Mouse (Mus musculus) ES-E14 (cell line): Measurements from ENCODE around the gene Cdk11b. TPM values are rescaled to one million over a fixed set of nuclear protein-coding genes. Genes with fewer than 3 reads are reported as not detected.

Experiments used
- DNase-seq: peaks from one replicate; pipeline ENCODE4 v3.0.0-alpha.2; 2013; ENCODE audit warnings: low read depth, low spot score
- H3K27ac ChIP-seq: 2 replicates; pipeline ENCODE4 v1.5.1; 2012; ENCODE audit warnings: low read depth, mild to moderate bottlenecking, low read length, moderate library complexity, mixed read lengths; ENCODE audit not compliant: poor library complexity, insufficient read depth, severe bottlenecking
- H3K36me3 ChIP-seq: 2 replicates; pipeline ENCODE4 v1.6.1; 2012; ENCODE audit warnings: mild to moderate bottlenecking, low read length, moderate library complexity, mixed read lengths; ENCODE audit not compliant: control insufficient read depth, poor library complexity, insufficient read depth, severe bottlenecking
- H3K4me1 ChIP-seq, 2 experiments: fragments of 150-350 bp in 1 of 2; sonication (generic) in 1 of 2; 2 replicates each; pipeline ENCODE4 v1.6.1; 2012; ENCODE audit warnings: low read length in 2 of 2, mild to moderate bottlenecking in 1 of 2, mixed read lengths in 1 of 2; ENCODE audit not compliant: control insufficient read depth in 2 of 2, insufficient read depth in 2 of 2, poor library complexity in 1 of 2
- H3K4me3 ChIP-seq, 2 experiments: fragments of 150-350 bp in 1 of 2; sonication (generic) in 1 of 2; 2 replicates each; pipeline ENCODE4 v1.5.1; 2012; ENCODE audit warnings: low read length in 2 of 2, low read depth in 1 of 2, mild to moderate bottlenecking in 1 of 2, mixed read lengths in 1 of 2; ENCODE audit not compliant: insufficient read depth in 1 of 2, poor library complexity in 1 of 2, severe bottlenecking in 1 of 2
- H3K9ac ChIP-seq: 2 replicates; pipeline ENCODE4 v1.6.1; 2012; ENCODE audit warnings: low read depth, mild to moderate bottlenecking, low read length, mixed read lengths; ENCODE audit not compliant: poor library complexity, insufficient read depth, severe bottlenecking
- H3K9me3 ChIP-seq: fragments of 150-350 bp; sonication (generic); 2 replicates; pipeline ENCODE4 v1.6.1; 2012; ENCODE audit warnings: low read depth, mild to moderate bottlenecking, low read length; ENCODE audit not compliant: control insufficient read depth, insufficient read depth
- CHD2 ChIP-seq: IDR thresholded peaks from 2 replicates; pipeline ENCODE4 v1.6.1; 2014; ENCODE audit warnings: mild to moderate bottlenecking, low read depth, low read length, inconsistent platforms
- HCFC1 ChIP-seq: IDR thresholded peaks from 2 replicates; pipeline ENCODE4 v1.6.1; 2012; ENCODE audit warnings: low read length, inconsistent platforms, borderline replicate concordance; ENCODE audit not compliant: insufficient read depth
- MAFK ChIP-seq: IDR thresholded peaks from 2 replicates; pipeline ENCODE4 v1.6.1; 2014; ENCODE audit warnings: mild to moderate bottlenecking, low read depth, low read length, inconsistent platforms; ENCODE audit not compliant: insufficient read depth
- ZC3H11A ChIP-seq: IDR thresholded peaks from 2 replicates; pipeline ENCODE4 v1.6.1; 2012; ENCODE audit warnings: low read depth, mild to moderate bottlenecking, inconsistent platforms, low read length, borderline replicate concordance
- ZNF384 ChIP-seq: IDR thresholded peaks from 2 replicates; pipeline ENCODE4 v1.6.1; 2012; ENCODE audit warnings: low read depth, low read length, inconsistent platforms
- in situ Hi-C, 2 experiments: fragments of 600-800 bp; cut with MboI; formaldehyde crosslinking; loops; one replicate each; pipeline ENCODE4 v1.15.1; 2025; ENCODE audit warnings: low sequenced_read_pairs in 2 of 2, inconsistent platforms in 1 of 2; ENCODE audit not compliant: unreplicated experiment in 2 of 2
- total RNA-seq: library from RNA; depleted of rRNA; stranded (reverse); fragments of 300-350 nt; gene quantifications from 2 replicates; pipeline ENCODE4 v1.2.3, GENCODE M21; 2012

Gene Cdk11b
- total RNA-seq, 1 experiment: 50.1 TPM

DNA sequence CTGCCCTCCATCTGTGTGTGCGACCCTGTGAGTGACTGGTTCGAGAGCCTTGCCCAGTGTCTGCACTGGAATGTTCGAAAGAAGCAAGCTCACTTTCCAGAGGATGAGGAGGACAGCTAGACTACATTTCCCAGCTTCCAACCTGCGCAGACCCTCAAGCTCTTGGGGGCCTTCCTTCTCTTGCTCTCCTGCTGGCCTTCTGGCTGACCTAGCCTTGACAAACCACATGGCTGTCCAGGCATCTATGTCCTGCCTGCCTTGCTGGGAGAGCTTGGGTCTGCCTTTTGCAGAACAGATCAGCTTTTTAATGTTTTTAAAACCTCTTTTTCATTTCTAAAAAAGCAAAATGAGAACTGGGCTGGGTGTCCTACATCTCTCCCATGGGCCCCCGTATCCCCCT, 35.3 kb upstream of the Cdk11b start:
- Histone ChIP-seq H3K27ac (no peak overlapping the region), H3K9me3 (no peaks in the 10 kb centered on the region), H3K4me3 (no peak overlapping the region), H3K36me3 (peaks cover 40% of the 10 kb centered on the region), H3K9ac (no peak overlapping the region), H3K4me1 (no peaks in the 10 kb centered on the region)
- TF ChIP-seq CHD2 (no peak), ZC3H11A (no peak), MAFK (no peak), HCFC1 (no peak), ZNF384 (no peak)
- in situ Hi-C loops: no loop called here
- no peak for DNase-seq

DNA sequence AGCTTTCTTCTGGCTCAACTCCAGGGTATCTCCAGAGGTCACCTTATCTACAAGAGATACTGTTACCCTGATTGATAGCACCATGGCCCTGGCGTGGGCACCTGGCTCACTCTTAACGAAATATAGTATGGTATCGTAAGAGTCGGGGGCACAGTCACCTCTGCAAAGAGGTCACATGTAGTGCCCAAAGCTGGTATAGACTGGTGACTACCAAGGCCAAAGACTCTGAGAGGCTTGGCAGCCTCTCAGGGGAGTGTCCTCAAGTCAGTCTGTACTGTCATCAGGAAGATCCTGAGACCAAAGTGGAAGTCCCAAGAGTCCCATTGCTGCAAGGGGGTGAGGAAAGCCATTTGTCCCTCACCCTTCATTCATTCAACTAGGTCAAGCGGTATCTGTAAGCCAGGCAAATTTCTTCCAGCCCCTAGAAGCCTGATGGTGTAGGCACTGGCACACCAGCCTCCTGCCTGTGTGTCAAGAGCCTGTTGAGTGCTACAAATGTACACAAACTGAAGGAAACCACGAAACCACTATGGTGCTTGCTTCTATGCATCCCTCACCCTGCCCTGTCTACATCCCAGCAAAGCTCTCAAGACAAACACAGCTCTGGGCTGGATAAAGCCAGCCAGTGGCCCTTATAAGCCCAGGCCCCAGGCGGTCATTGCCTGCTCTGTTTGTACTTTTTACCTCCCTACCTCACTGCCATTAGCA, 33.5 kb upstream of the Cdk11b start:
- in situ Hi-C loops: no loop called here
- DNase-seq: no peak
- TF ChIP-seq HCFC1 (no peak), ZNF384 (no peak), ZC3H11A (no peak), CHD2 (no peak), MAFK (no peak)
- no peak overlapping the region for H3K9ac ChIP-seq
- H3K9me3 ChIP-seq: no peaks in the 10 kb centered on the region
- peaks cover 30% of the 10 kb centered on the region for H3K36me3 ChIP-seq
- H3K27ac ChIP-seq: no peak overlapping the region
- H3K4me3 ChIP-seq: no peak overlapping the region
- no peaks in the 10 kb centered on the region for H3K4me1 ChIP-seq

DNA sequence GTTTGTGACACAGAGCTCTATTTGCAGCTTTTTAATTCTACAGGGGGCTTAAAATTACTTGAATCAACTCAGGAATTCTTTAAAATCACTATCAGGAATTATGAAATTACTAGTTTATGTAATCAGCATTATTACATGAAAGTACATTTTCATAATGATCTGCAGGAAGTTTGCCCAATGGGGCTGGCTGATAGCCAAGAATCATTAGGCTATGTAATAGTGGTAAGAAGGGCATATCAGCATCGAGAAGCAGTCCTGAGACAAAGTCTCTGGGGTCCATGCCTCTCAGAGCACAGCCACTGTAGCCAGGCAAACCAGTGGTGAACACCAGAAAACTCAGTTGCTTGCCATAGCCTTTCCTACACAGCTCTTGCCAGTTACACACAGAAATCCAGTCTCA, 30.9 kb upstream of the Cdk11b start:
- in situ Hi-C loops: no loop called here
- no peaks in the 10 kb centered on the region for H3K9me3 ChIP-seq
- no peak for TF ChIP-seq MAFK
- no peak for TF ChIP-seq ZC3H11A
- TF ChIP-seq ZNF384: no peak
- TF ChIP-seq CHD2: no peak
- TF ChIP-seq HCFC1: no peak
- H3K9ac ChIP-seq: no peak overlapping the region
- peaks cover 0 to 4% of the 10 kb centered on the region in 2 experiments; a peak in 1 of 4 replicates for H3K4me1 ChIP-seq
- DNase-seq: no peak
- no peak overlapping the region for H3K27ac ChIP-seq
- no peak overlapping the region for H3K4me3 ChIP-seq
- H3K36me3 ChIP-seq: peaks cover 12% of the 10 kb centered on the region

DNA sequence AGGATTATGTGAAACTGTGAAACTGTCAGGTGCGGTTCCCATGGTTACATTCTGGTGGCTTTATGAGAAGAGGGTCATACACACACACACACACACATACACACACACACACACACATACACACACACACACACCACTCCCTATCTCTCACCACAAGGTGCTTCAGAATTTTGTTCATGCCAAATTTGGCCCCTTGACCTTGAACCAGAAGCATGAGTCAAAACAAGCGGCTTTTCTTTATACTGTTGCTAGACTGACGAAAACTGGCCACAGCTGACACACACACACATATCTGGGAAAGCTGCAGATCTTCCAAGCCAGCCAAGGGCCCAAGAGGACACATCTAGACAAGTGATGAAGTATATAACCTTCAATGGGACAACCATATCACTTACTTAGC, 28.9 kb upstream of the Cdk11b start:
- DNase-seq: no peak
- Histone ChIP-seq H3K9ac (no peak overlapping the region), H3K27ac (no peak overlapping the region), H3K36me3 (no peaks in the 10 kb centered on the region), H3K4me1 (peaks cover 0 to 4% of the 10 kb centered on the region in 2 experiments; a peak in 1 of 4 replicates), H3K4me3 (no peak overlapping the region), H3K9me3 (no peaks in the 10 kb centered on the region)
- TF ChIP-seq ZC3H11A: no peak
- TF ChIP-seq MAFK: no peak
- TF ChIP-seq ZNF384: no peak
- no peak for TF ChIP-seq CHD2
- no peak for TF ChIP-seq HCFC1
- in situ Hi-C loops: no loop called here

DNA sequence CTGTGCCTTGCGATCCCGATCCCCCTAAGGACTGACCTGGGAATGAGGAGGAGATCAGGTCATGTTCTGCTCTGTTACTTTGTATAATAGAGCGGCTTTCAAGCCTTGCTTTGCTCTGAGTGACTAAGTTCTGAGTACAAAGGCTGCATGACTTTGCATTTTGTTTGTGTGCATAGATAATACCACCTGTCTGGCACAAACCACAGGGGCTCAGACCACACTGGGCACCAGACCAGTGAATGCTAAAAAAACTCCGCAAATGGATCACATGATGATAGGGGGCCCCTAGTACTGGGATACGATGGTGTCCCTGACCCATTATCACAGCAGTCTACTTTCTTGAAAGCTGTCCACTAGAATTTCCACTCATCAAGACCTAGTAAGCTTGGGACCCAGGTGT, 28.0 kb upstream of the Cdk11b start:
- Histone ChIP-seq H3K9me3 (no peaks in the 10 kb centered on the region), H3K4me1 (peaks cover 0 to 4% of the 10 kb centered on the region in 2 experiments; a peak in 1 of 4 replicates), H3K4me3 (no peak overlapping the region), H3K27ac (no peak overlapping the region), H3K9ac (no peak overlapping the region), H3K36me3 (no peaks in the 10 kb centered on the region)
- TF ChIP-seq CHD2: no peak
- no peak for TF ChIP-seq ZNF384
- TF ChIP-seq ZC3H11A: no peak
- no peak for TF ChIP-seq HCFC1
- no peak for TF ChIP-seq MAFK
- in situ Hi-C loops: no loop called here
- no peak for DNase-seq
